Mouse (Mus musculus): ENCODE results near the gene Naaladl1. TPM values are rescaled to one million over a fixed set of nuclear protein-coding genes. Genes with fewer than 3 reads are reported as not detected.

Gene Naaladl1
- total and polyA plus RNA-seq, 3 experiments: 0.35 to 1.7 TPM; not detected in 1

GRCm38 (mm10) chr19:6071261-6071660 is 34.3 kb upstream of the Naaladl1 start:
- Histone ChIP-seq H3K79me2 (ENCODE audit: control insufficient read depth, insufficient read depth, low read length, poor library complexity) (peaks cover 7% of the 10 kb centered on the region), H3K9me3 (replicated peaks; ENCODE audit: insufficient read depth, low read length) (no peaks in the 10 kb centered on the region), H3K4me3 (ENCODE audit: control insufficient read depth in 1 of 2, insufficient read depth in 1 of 2, low read depth in 2 of 2, low read length in 2 of 2) (no peak overlapping the region), H3K4me1 (ENCODE audit: control insufficient read depth in 1 of 2, insufficient read depth in 2 of 2, low read length in 2 of 2) (peaks cover 0 to 13% of the 10 kb centered on the region in 2 experiments; a peak in 3 of 4 replicates), H3K27me3 (ENCODE audit: control insufficient read depth in 1 of 2, insufficient read depth in 2 of 2, low read length in 2 of 2) (no peaks in the 10 kb centered on the region), H3K36me3 (ENCODE audit: control insufficient read depth in 1 of 2, insufficient read depth in 2 of 2, low read length in 2 of 2) (peaks cover 0 to 2% of the 10 kb centered on the region in 2 experiments; a peak in 1 of 4 replicates), H3K9ac (ENCODE audit: control insufficient read depth, low read depth, low read length, poor library complexity, severe bottlenecking) (no peak overlapping the region), H3K27ac (ENCODE audit: control insufficient read depth, low read depth, low read length) (no peak overlapping the region)
- no peak for DNase-seq (ENCODE audit: low read depth, low spot score)
- no peak for TF ChIP-seq NRF1 (IDR thresholded peaks at IDR 0.05; ENCODE audit: insufficient read depth, low read depth, low read length, poor library complexity, severe bottlenecking)
- TF ChIP-seq UBTF (IDR thresholded peaks at IDR 0.05; ENCODE audit: borderline replicate concordance, insufficient read depth, low read depth, low read length): no peak
- TF ChIP-seq E2F4 (IDR thresholded peaks at IDR 0.05; ENCODE audit: borderline replicate concordance, low read depth, low read length): no peak
- TF ChIP-seq CHD1 (IDR thresholded peaks at IDR 0.05; ENCODE audit: low read depth, low read length): no peak
- no peak for TF ChIP-seq MAZ (IDR thresholded peaks at IDR 0.05; ENCODE audit: low read depth, low read length)
- TF ChIP-seq USF1 (IDR thresholded peaks at IDR 0.05; ENCODE audit: low read depth, low read length): no peak
- TF ChIP-seq JUND (IDR thresholded peaks at IDR 0.05; ENCODE audit: low read depth, low read length): no peak

GRCm38 (mm10) chr19:6073889-6074288 is 31.7 kb upstream of the Naaladl1 start:
- H3K36me3 ChIP-seq (ENCODE audit: control insufficient read depth in 1 of 2, insufficient read depth in 2 of 2, low read length in 2 of 2): peaks cover 0 to 4% of the 10 kb centered on the region in 2 experiments; a peak in 1 of 4 replicates
- peaks cover 0 to 7% of the 10 kb centered on the region in 2 experiments; a peak in 2 of 4 replicates for H3K4me1 ChIP-seq (ENCODE audit: control insufficient read depth in 1 of 2, insufficient read depth in 2 of 2, low read length in 2 of 2)
- no peak overlapping the region for H3K9ac ChIP-seq (ENCODE audit: control insufficient read depth, low read depth, low read length, poor library complexity, severe bottlenecking)
- H3K27me3 ChIP-seq (ENCODE audit: control insufficient read depth in 1 of 2, insufficient read depth in 2 of 2, low read length in 2 of 2): no peaks in the 10 kb centered on the region
- H3K79me2 ChIP-seq (ENCODE audit: control insufficient read depth, insufficient read depth, low read length, poor library complexity): peaks cover 12% of the 10 kb centered on the region
- no peak overlapping the region for H3K4me3 ChIP-seq (ENCODE audit: control insufficient read depth in 1 of 2, insufficient read depth in 1 of 2, low read depth in 2 of 2, low read length in 2 of 2)
- no peak overlapping the region for H3K27ac ChIP-seq (ENCODE audit: control insufficient read depth, low read depth, low read length)
- no peak for TF ChIP-seq EP300 (IDR thresholded peaks at IDR 0.05; ENCODE audit: low read depth in 1 of 2, low read length in 2 of 2)
- TF ChIP-seq GABPA (IDR thresholded peaks at IDR 0.05; ENCODE audit: low read depth, low read length): no peak
- TF ChIP-seq GATA1 (IDR thresholded peaks at IDR 0.05; ENCODE audit: low read depth, low read length): no peak
- no peak for TF ChIP-seq HCFC1 (IDR thresholded peaks at IDR 0.05; ENCODE audit: low read depth, low read length)
- no peak for TF ChIP-seq SIN3A (IDR thresholded peaks at IDR 0.05; ENCODE audit: low read length)
- TF ChIP-seq USF2 (IDR thresholded peaks at IDR 0.05; ENCODE audit: borderline replicate concordance in 1 of 2, insufficient read depth in 1 of 2, low read depth in 1 of 2, low read length in 2 of 2): no peak
- TF ChIP-seq JUND (IDR thresholded peaks at IDR 0.05; ENCODE audit: low read depth, low read length): no peak
- no peak for TF ChIP-seq ELF1 (IDR thresholded peaks at IDR 0.05; ENCODE audit: low read depth, low read length)
- no peak for TF ChIP-seq TCF12 (IDR thresholded peaks at IDR 0.05; ENCODE audit: low read depth, low read length)
- TF ChIP-seq RCOR1 (IDR thresholded peaks at IDR 0.05; ENCODE audit: low read depth, low read length): no peak
- TF ChIP-seq ZMIZ1 (IDR thresholded peaks at IDR 0.05; ENCODE audit: low read depth, low read length): no peak
- no peak for TF ChIP-seq ZC3H11A (IDR thresholded peaks at IDR 0.05; ENCODE audit: low read depth, low read length)
- no peak for TF ChIP-seq UBTF (IDR thresholded peaks at IDR 0.05; ENCODE audit: borderline replicate concordance, insufficient read depth, low read depth, low read length)
- TF ChIP-seq MXI1 (IDR thresholded peaks at IDR 0.05; ENCODE audit: low read depth, low read length): no peak
- no peak for DNase-seq (ENCODE audit: low read depth, low spot score)
- no peaks in the 10 kb centered on the region for H3K9me3 ChIP-seq (replicated peaks; ENCODE audit: insufficient read depth, low read length)
